Mouse (Mus musculus) cortical plate, adult 2 months (tissue): Measurements from ENCODE around the gene Eef1a2.

Source experiments
- CTCF ChIP-seq: fragments of 200-500 bp; IDR thresholded peaks from 2 replicates; pipeline ENCODE4 v1.5.1; 2011; ENCODE audit warnings: mild to moderate bottlenecking, control low read depth, low read length; ENCODE audit not compliant: insufficient read depth; ENCODE audit errors: extremely low read depth
- POLR2A ChIP-seq: fragments of 200-500 bp; IDR thresholded peaks from 2 replicates; pipeline ENCODE4 v1.6.1; 2011; ENCODE audit warnings: mild to moderate bottlenecking, low read length, control low read depth; ENCODE audit not compliant: insufficient read depth; ENCODE audit errors: extremely low read depth

DNA sequence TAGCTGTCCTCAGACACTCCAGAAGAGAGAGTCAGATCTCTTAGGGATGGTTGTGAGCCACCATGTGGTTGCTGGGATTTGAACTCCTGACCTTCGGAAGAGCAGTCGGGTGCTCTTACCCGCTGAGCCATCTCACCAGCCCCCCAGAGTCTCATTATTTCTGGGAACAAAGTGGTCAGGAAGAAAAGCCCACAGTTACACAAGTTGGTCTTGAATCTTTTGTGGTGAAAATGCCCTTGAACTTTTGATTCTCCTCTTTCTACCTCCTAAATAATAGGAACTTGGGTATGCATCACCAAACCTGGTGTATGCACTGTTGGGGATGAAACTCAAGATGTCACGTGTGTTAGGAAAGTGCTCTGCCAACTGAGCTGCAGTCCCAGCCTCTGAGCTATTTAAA, 35.1 kb upstream of the Eef1a2 start:
- TF ChIP-seq CTCF (no peak), POLR2A (no peak)
